Mouse (Mus musculus): ENCODE results near the gene Elmo3. TPM values are rescaled to one million over a fixed set of nuclear protein-coding genes. Genes with fewer than 3 reads are reported as not detected.

Gene Elmo3
- total and polyA plus RNA-seq, 3 experiments: 1.3 to 2.9 TPM; not detected in 1

DNA sequence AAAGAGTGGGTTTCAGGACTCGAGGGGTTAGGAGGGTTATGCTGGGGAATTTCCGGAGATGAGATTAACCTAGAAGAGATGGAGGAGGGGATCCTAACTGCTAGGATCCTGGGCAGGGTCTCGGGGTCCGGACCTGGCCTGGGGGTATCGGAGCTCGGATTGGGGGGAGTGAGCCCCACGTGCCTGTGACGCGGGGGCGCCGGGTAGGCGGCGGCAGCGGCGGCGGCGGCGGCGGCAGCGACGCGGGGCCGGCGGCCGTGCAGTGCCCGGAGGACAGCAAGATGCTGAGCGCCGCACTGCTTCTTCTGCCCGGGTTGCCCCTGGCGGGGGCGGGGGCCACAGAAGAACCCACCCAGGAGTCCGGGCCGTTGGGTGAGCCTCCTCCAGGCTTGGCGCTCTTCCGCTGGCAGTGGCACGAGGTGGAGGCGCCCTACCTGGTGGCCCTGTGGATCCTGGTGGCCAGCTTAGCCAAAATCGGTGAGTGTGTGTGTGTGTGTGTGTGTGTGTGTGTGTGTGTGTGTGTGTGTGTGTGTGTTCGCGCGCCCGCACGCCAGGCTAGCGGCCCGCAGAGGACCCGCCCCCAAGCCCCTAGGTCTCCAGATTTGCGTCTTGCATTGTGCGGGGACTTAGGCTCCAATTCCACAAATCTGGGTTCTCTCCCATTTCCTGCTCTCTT lies 43.8 kb downstream of the Elmo3 start:
- H3K9ac ChIP-seq (ENCODE audit: control insufficient read depth, low read depth, low read length, poor library complexity, severe bottlenecking): peak overlapping the region; percentile 69
- H3K9me3 ChIP-seq (replicated peaks; ENCODE audit: insufficient read depth, low read length): no peaks in the 10 kb centered on the region
- TF ChIP-seq TAL1 (IDR thresholded peaks at IDR 0.05; ENCODE audit: low read length) (no peak), BHLHE40 (IDR thresholded peaks at IDR 0.05; ENCODE audit: borderline replicate concordance, low read depth, low read length) (no peak), MYC (IDR thresholded peaks at IDR 0.05; ENCODE audit: low read depth, low read length) (no peak), NELFE (IDR thresholded peaks at IDR 0.05; ENCODE audit: low read depth, low read length) (no peak), ZC3H11A (IDR thresholded peaks at IDR 0.05; ENCODE audit: low read depth, low read length) (no peak)
- peaks cover 0 to 15% of the 10 kb centered on the region in 2 experiments; a peak in 2 of 4 replicates for H3K36me3 ChIP-seq (ENCODE audit: control insufficient read depth in 1 of 2, insufficient read depth in 2 of 2, low read length in 2 of 2)
- peaks cover 4% of the 10 kb centered on the region; the same call in 1 of the 2 replicates for H3K79me2 ChIP-seq (ENCODE audit: control insufficient read depth, insufficient read depth, low read length, poor library complexity)
- no peak for DNase-seq (ENCODE audit: low read depth, low spot score)
- peaks cover 5 to 11% of the 10 kb centered on the region in 2 experiments; a peak in 3 of 4 replicates for H3K27me3 ChIP-seq (ENCODE audit: control insufficient read depth in 1 of 2, insufficient read depth in 2 of 2, low read length in 2 of 2)
- no peak overlapping the region for H3K27ac ChIP-seq (ENCODE audit: control insufficient read depth, low read depth, low read length)
- peak overlapping the region; percentile 52 to 57 for H3K4me3 ChIP-seq (ENCODE audit: control insufficient read depth in 1 of 2, insufficient read depth in 1 of 2, low read depth in 2 of 2, low read length in 2 of 2)
- peaks cover 8 to 25% of the 10 kb centered on the region in 2 experiments for H3K4me1 ChIP-seq (ENCODE audit: control insufficient read depth in 1 of 2, insufficient read depth in 2 of 2, low read length in 2 of 2)

GRCm38 (mm10) chr8:105350186-105350585 lies 44.8 kb downstream of the Elmo3 start:
- Histone ChIP-seq H3K4me3 (ENCODE audit: control insufficient read depth in 1 of 2, insufficient read depth in 1 of 2, low read depth in 2 of 2, low read length in 2 of 2) (no peak overlapping the region), H3K36me3 (ENCODE audit: control insufficient read depth in 1 of 2, insufficient read depth in 2 of 2, low read length in 2 of 2) (peaks cover 0 to 6% of the 10 kb centered on the region in 2 experiments; a peak in 2 of 4 replicates), H3K27me3 (ENCODE audit: control insufficient read depth in 1 of 2, insufficient read depth in 2 of 2, low read length in 2 of 2) (peaks cover 5 to 11% of the 10 kb centered on the region in 2 experiments; a peak in 3 of 4 replicates), H3K9me3 (replicated peaks; ENCODE audit: insufficient read depth, low read length) (no peaks in the 10 kb centered on the region), H3K9ac (ENCODE audit: control insufficient read depth, low read depth, low read length, poor library complexity, severe bottlenecking) (no peak overlapping the region), H3K27ac (ENCODE audit: control insufficient read depth, low read depth, low read length) (no peak overlapping the region), H3K79me2 (ENCODE audit: control insufficient read depth, insufficient read depth, low read length, poor library complexity) (peaks cover 4% of the 10 kb centered on the region; the same call in 1 of the 2 replicates), H3K4me1 (ENCODE audit: control insufficient read depth in 1 of 2, insufficient read depth in 2 of 2, low read length in 2 of 2) (peaks cover 2 to 16% of the 10 kb centered on the region in 2 experiments; a peak in 3 of 4 replicates)
- no peak for DNase-seq (ENCODE audit: low read depth, low spot score)
- no peak for TF ChIP-seq POLR2AphosphoS5 (IDR thresholded peaks at IDR 0.05; ENCODE audit: borderline replicate concordance, low read depth, low read length)
- TF ChIP-seq ZMIZ1 (IDR thresholded peaks at IDR 0.05; ENCODE audit: low read depth, low read length): no peak
- no peak for TF ChIP-seq CTCF (IDR thresholded peaks at IDR 0.05 in 2 of 3, conservative IDR thresholded peaks at IDR 0.05 in 1 of 3; ENCODE audit: control insufficient read depth in 1 of 3, insufficient read depth in 1 of 3, low read depth in 2 of 3, low read length in 3 of 3, poor library complexity in 1 of 3, severe bottlenecking in 1 of 3)
- no peak for TF ChIP-seq RCOR1 (IDR thresholded peaks at IDR 0.05; ENCODE audit: low read depth, low read length)
- no peak for TF ChIP-seq NELFE (IDR thresholded peaks at IDR 0.05; ENCODE audit: low read depth, low read length)
- no peak for TF ChIP-seq SMC3 (IDR thresholded peaks at IDR 0.05; ENCODE audit: low read depth, low read length)
- TF ChIP-seq RAD21 (IDR thresholded peaks at IDR 0.05; ENCODE audit: low read depth, low read length): no peak
- TF ChIP-seq SIN3A (IDR thresholded peaks at IDR 0.05; ENCODE audit: low read length): no peak

DNA sequence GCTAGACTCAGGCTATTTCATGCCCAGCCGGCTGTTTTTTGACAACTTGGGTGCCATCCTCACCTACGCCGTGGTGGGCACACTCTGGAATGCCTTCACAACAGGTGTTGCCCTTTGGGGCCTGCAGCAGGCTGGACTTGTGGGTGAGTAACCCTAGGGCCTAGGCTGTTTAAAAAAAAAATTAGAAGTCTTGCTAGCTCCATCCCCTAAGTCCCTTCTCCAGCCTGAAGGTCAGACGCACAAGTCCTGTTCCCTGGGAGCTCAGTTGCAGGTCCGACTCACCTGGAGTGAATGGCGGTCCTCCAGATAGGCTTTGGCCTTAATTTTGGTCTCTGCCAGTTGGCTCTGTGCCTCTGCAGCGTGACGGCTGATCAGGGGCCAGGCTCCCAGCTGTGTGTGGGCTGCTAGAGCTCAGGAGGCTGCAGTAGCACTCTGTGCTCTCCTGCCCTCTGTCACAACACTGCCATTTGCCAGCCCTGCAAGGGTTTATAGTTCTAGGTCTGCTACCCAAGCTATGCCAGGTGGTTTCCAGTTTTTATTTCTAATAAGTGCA lies 48.3 kb downstream of the Elmo3 start:
- no peak overlapping the region for H3K4me3 ChIP-seq (ENCODE audit: control insufficient read depth in 1 of 2, insufficient read depth in 1 of 2, low read depth in 2 of 2, low read length in 2 of 2)
- H3K36me3 ChIP-seq (ENCODE audit: control insufficient read depth in 1 of 2, insufficient read depth in 2 of 2, low read length in 2 of 2): no peaks in the 10 kb centered on the region
- H3K27me3 ChIP-seq (ENCODE audit: control insufficient read depth in 1 of 2, insufficient read depth in 2 of 2, low read length in 2 of 2): peaks cover 5 to 11% of the 10 kb centered on the region in 2 experiments; a peak in 3 of 4 replicates
- H3K9ac ChIP-seq (ENCODE audit: control insufficient read depth, low read depth, low read length, poor library complexity, severe bottlenecking): no peak overlapping the region
- no peak overlapping the region for H3K27ac ChIP-seq (ENCODE audit: control insufficient read depth, low read depth, low read length)
- no peak for DNase-seq (ENCODE audit: low read depth, low spot score)
- no peaks in the 10 kb centered on the region for H3K4me1 ChIP-seq (ENCODE audit: control insufficient read depth in 1 of 2, insufficient read depth in 2 of 2, low read length in 2 of 2)
- H3K9me3 ChIP-seq (replicated peaks; ENCODE audit: insufficient read depth, low read length): no peaks in the 10 kb centered on the region
- H3K79me2 ChIP-seq (ENCODE audit: control insufficient read depth, insufficient read depth, low read length, poor library complexity): no peaks in the 10 kb centered on the region
- no peak for TF ChIP-seq ZNF384 (IDR thresholded peaks at IDR 0.05; ENCODE audit: low read depth, low read length)
- no peak for TF ChIP-seq CTCF (IDR thresholded peaks at IDR 0.05 in 2 of 3, conservative IDR thresholded peaks at IDR 0.05 in 1 of 3; ENCODE audit: control insufficient read depth in 1 of 3, insufficient read depth in 1 of 3, low read depth in 2 of 3, low read length in 3 of 3, poor library complexity in 1 of 3, severe bottlenecking in 1 of 3)
- no peak for TF ChIP-seq NELFE (IDR thresholded peaks at IDR 0.05; ENCODE audit: low read depth, low read length)
- no peak for TF ChIP-seq ELF1 (IDR thresholded peaks at IDR 0.05; ENCODE audit: low read depth, low read length)
- no peak for TF ChIP-seq RCOR1 (IDR thresholded peaks at IDR 0.05; ENCODE audit: low read depth, low read length)
- no peak for TF ChIP-seq KAT2A (conservative IDR thresholded peaks at IDR 0.05; ENCODE audit: low read depth, low read length)
- no peak for TF ChIP-seq MAX (IDR thresholded peaks at IDR 0.05; ENCODE audit: low read length)
- no peak for TF ChIP-seq MAZ (IDR thresholded peaks at IDR 0.05; ENCODE audit: low read depth, low read length)
- TF ChIP-seq ZKSCAN1 (IDR thresholded peaks at IDR 0.05; ENCODE audit: low read depth, low read length): no peak
- TF ChIP-seq EP300 (IDR thresholded peaks at IDR 0.05; ENCODE audit: low read depth in 1 of 2, low read length in 2 of 2): no peak
- TF ChIP-seq E2F4 (IDR thresholded peaks at IDR 0.05; ENCODE audit: borderline replicate concordance, low read depth, low read length): no peak
- no peak for TF ChIP-seq UBTF (IDR thresholded peaks at IDR 0.05; ENCODE audit: borderline replicate concordance, insufficient read depth, low read depth, low read length)
- TF ChIP-seq SMC3 (IDR thresholded peaks at IDR 0.05; ENCODE audit: low read depth, low read length): no peak
- no peak for TF ChIP-seq CHD1 (IDR thresholded peaks at IDR 0.05; ENCODE audit: low read depth, low read length)
- TF ChIP-seq TAL1 (IDR thresholded peaks at IDR 0.05; ENCODE audit: low read length): no peak
- TF ChIP-seq TCF12 (IDR thresholded peaks at IDR 0.05; ENCODE audit: low read depth, low read length): no peak

Measured in MEL (cell line).